Mouse (Mus musculus) stomach, postnatal 0 days (tissue): Measurements from ENCODE around the gene Grcc10.

ENCODE experiments used
- CTCF ChIP-seq: IDR thresholded peaks from 2 replicates; pipeline ENCODE4 v1.5.1; 2016; ENCODE audit warnings: antibody characterized with exemption, low read depth, mild to moderate bottlenecking, moderate library complexity
- EP300 ChIP-seq: optimal IDR thresholded peaks from 2 replicates; pipeline ENCODE3; 2016; ENCODE audit warnings: antibody characterized with exemption

DNA sequence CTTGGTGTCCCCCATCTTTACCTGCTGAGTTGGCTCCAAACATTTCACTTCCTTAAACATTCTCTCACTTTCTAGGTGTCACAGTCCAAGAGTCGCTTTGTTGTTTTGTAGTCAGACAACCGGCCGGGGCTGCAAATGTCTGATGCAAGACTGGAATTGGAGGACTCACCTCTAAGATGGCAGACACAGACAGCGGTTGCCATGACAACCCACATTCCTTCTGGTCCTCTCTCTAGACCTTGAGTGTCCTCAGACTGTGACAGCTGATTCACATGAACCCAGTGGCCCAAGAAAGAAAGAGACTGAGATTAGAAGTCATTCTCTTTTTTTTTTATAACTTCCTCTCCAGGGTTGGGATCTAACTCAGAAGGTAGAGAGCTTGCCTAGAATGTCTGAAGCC is 48.3 kb upstream of the Grcc10 start:
- TF ChIP-seq CTCF: no peak
- no peak for TF ChIP-seq EP300
